Mouse (Mus musculus): Measurements from ENCODE around the gene Spata17.

Gene Spata17

DNA sequence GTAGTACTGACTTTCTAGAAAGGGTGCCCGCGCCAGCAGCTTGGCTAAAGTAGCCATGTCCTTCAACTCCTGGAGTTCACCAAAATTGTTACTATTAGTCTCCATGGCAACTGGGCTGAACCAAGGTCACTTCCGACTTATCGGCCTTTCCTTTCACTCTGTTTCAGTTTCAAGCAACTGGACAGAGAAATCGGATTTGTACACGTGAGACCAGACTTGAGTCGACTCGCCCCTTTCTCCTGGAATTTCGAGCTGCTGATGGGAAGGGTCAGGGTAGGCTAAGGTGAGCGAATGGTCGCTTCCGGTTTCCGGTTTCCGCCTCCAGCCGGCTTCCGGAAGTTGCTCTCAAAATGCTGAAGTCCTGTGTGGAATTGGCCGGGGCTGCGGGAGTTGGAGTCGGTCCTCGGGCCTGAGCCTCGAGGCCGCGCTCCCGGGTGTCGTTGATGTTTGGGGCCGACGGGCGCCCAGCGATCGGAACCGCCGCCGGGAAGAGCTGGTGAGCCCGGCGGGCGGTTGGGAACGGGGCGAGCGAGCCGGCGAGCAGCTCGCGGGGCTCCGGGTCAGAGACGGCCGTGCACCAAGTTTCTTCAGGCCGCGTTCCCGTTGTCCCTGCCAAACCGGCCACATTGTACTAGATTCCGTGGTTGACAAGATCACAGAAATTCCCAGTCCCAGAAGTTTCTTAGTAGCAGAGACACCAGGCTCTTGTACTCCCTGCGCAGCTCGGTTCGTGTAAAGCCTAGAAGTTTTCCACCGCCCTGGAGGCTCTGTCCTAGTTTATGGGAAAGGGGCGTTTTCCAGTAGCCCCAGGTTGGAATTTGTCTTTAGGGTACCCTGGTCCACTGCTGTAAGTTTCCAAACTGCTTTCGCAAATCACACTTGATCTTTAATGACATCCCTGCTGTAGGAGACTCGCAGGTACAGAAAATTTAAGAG, at the start of gene Spata17, which contains the start of gene Gpatch2:
Spata17 (minus strand) TSS at position 285 of the 936 bp plus-strand sequence.
Gpatch2 (plus strand) TSS at position 328 of the 936 bp plus-strand sequence.
- DNase-seq (ENCODE audit: low read depth, low spot score): peak; percentile 80

GRCm38 (mm10) chr1:187258756-187259155, 43.5 kb upstream of the Spata17 start:
- no peak for DNase-seq (ENCODE audit: low read depth, low spot score)

- peak; percentile 19 for DNase-seq (ENCODE audit: low read depth, low spot score)
Measured at GRCm38 (mm10) chr1:187250741-187251262, 35.5 kb upstream of the Spata17 start.

- no peak for DNase-seq (ENCODE audit: low read depth, low spot score)
Measured at GRCm38 (mm10) chr1:187244734-187245133, 29.5 kb upstream of the Spata17 start.

- DNase-seq (ENCODE audit: low read depth, low spot score): no peak
Measured at GRCm38 (mm10) chr1:187241329-187241728, 26.1 kb upstream of the Spata17 start.

GRCm38 (mm10) chr1:187240304-187240703, 25.0 kb upstream of the Spata17 start:
- DNase-seq (ENCODE audit: low read depth, low spot score): no peak

- no peak for DNase-seq (ENCODE audit: low read depth, low spot score)
Measured at GRCm38 (mm10) chr1:187238061-187238460, 22.8 kb upstream of the Spata17 start.

DNA sequence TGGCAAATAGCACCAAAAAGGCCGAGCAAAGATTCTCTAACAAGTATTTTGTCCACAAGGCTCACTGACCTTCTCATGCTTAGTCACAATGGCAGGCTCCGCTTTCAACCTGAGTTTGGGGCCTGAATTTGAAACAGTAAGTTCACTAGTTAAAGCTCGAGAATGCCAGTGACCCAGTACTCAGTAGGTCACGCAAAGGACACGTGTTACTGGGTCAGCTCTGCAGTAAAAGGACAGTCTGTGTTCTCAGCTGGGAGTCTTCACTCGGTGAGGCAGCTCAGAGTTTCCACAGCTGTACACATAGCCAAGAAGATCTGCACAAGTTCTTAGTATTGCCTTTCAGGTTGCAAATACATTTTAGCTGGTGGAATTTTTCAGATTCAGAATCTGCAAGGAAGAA, 21.0 kb upstream of the Spata17 start:
- DNase-seq (ENCODE audit: low read depth, low spot score): no peak

DNA sequence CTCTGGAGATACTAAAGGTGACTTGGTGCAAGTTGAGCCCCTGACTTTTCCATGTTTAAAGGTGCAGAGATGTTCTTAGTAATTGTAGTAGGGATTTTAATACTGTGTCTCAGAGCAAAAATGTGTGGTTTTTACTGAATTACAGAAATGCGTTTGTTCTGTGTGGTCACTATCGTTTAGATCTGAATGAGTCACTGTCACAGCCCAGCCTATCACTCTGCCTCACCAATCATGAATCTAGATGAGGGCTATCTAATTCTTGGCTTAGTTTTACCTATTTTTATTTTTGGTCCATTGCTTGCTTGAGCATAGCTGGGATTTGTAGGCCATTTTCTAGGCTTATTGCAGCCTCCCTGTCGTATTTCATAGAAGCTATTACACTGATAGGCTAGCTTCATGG, 19.9 kb upstream of the Spata17 start:
- no peak for DNase-seq (ENCODE audit: low read depth, low spot score)

DNA sequence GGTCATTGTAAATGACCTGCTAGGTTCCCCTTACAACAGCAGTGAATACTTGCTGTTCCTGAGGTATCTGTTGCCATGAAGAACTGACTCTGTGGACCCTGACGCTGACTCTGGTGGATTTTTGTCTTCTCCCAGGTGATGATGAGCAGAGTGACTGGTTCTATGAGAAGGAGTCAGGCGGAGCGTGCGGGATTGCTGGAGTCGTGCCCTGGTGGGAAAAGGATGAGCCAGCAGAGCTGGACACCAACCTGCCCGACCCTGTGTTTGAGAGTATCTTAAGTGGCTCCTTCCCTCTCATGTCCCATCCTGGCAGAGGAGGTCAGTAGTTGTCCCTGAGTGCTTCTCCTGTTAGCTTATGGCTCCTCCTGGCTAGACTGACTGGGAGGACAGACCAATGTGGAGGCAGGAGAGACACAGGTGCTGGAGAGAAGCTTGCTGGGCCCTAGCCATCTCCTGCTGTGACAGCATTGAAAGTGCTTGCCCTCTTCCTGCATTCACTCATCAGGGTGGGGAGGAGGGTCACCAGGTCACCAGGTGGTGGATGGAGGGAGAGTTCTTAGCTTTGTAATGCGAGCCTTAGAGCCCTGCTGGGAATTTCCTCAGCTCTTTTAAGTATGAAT, 17.8 kb upstream of the Spata17 start:
- no peak for DNase-seq (ENCODE audit: low read depth, low spot score)

GRCm38 (mm10) chr1:187232196-187232955, 17.1 kb upstream of the Spata17 start:
- DNase-seq (ENCODE audit: low read depth, low spot score): no peak

GRCm38 (mm10) chr1:187230255-187230654, 15.0 kb upstream of the Spata17 start:
- no peak for DNase-seq (ENCODE audit: low read depth, low spot score)

- DNase-seq (ENCODE audit: low read depth, low spot score): no peak
Measured at GRCm38 (mm10) chr1:187228414-187229146, 13.3 kb upstream of the Spata17 start.

DNA sequence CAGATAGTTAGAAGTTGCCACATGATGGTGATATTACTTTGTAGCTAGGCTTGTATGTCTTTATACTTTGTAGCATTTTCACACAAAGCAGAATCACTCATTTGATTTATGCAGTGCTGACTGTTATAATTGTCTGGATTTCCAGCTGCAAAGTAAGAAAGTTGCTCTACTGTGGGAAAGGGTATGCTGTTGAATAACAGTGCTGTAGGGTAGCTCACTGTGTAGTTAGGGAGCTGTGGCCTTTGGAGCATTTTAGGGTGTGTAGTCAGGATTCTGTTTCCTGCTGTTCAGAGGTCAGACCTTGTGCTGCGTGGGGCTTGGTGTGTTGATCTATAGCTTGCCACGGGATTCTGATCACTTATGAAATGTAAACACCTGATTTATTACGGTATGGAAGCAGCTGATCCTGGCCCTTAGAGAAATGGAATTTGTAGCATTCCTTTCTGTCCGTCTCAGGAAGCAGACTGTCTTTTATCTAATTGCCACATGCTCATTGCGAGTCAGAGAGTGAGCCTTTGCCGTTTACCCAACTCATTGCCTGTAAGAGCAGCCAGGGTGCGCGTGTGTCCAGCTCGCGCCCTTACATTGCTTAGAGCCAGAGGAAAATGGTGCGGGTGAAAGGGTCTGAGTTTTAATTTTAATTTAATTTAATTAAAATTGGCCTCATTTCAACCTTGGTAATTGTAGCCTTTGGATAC, 11.2 kb upstream of the Spata17 start:
- DNase-seq (ENCODE audit: low read depth, low spot score): no peak

GRCm38 (mm10) chr1:187220756-187221155, 5.5 kb upstream of the Spata17 start:
- DNase-seq (ENCODE audit: low read depth, low spot score): no peak

DNA sequence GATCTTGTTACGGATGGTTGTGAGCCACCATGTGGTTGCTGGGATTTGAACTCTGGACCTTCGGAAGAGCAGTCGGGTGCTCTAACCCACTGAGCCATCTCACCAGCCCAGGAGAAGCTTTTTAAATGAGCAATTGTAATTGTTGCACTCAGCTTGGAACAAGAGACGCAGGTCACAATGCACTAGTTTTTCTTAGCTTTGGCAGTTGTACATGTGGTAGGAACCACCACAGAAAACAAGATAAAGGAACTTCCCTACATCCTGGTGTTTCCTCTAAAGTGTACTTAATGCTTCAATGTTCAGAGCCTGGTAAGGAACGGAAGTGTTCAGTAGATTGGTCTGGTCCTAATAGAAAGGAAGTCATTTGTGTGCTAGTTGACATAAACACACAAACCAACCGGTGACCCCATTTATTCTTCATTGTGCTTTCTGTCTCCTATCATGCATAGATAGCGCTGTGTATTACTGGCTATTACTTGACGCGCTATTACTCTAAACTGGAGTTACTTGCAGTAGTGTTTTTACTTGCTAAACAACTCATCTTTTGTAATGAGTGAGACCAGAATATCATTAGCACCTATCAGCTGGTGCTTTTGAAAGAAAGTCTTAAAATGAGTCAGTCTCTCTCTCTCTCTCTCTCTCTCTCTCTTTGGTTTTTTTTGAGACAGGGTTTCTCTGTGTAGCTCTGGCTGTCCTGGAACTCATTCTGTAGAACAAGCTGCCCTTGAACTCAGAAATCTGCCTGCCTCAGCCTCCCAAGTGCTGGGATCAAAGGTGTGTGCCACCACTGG, 1.6 kb upstream of the Spata17 start:
- DNase-seq (ENCODE audit: low read depth, low spot score): no peak

DNA sequence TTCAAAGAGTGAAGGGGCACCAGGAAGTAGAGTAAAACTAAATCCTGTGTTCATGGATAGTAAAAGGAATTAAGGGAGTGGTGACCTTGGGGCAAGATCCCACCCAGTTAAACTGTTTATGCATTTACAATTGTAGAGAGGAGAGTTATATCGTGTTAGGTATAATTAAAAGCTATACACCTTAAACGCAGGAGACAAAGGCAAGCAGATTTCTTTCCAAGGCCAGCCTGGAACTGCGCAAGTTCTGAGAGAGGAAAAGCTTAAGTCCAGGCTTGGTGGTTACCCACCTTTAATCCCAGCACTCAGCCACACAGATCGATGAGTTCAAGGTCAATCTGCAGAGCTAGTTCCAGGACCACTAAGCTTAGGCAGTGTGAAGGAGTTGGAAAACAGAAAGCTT, 4.5 kb downstream of the Spata17 start:
- no peak for DNase-seq (ENCODE audit: low read depth, low spot score)

GRCm38 (mm10) chr1:187209496-187209895, 5.8 kb downstream of the Spata17 start:
- no peak for DNase-seq (ENCODE audit: low read depth, low spot score)

- no peak for DNase-seq (ENCODE audit: low read depth, low spot score)
Measured at GRCm38 (mm10) chr1:187205506-187205905, 9.8 kb downstream of the Spata17 start.

DNA sequence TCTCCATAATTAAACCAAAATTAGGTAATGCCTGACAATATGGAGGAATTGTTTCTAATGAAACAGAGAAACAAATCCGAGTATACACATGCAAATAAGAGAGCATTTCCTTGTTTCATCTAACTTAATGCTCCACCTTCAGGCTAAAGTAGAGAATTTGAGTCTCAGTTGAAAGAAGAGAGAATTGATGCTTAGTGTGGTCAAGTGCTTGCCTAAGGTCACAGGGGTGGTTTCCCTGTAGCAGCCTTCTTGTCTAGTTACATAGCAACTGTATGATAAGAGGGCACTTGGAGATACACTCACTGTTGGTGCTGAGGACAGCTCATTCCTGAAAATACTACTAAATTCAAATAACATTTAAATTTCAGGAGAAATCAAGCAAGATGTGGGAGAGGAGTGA, 36.7 kb downstream of the Spata17 start:
- DNase-seq (ENCODE audit: low read depth, low spot score): no peak
